Mouse (Mus musculus) gastrocnemius, postnatal 4 days (tissue): Measurements from ENCODE around the gene Fsd2. TPM values are rescaled to one million over a fixed set of nuclear protein-coding genes. Genes with fewer than 3 reads are reported as not detected.

Experiments used
- DNase-seq, 2 experiments: peaks; one replicate each; pipeline ENCODE4 v3.0.0; 2021 to 2022; ENCODE audit warnings: low spot score in 2 of 2, mixed read lengths in 2 of 2
- total RNA-seq, 2 experiments: library from RNA; stranded (reverse); gene quantifications; 2 replicates each; pipeline ENCODE4 v1.2.3; 2021

Fsd2 gene
- total RNA-seq, 2 experiments from 2014 or later = 152 to 158 TPM

DNA sequence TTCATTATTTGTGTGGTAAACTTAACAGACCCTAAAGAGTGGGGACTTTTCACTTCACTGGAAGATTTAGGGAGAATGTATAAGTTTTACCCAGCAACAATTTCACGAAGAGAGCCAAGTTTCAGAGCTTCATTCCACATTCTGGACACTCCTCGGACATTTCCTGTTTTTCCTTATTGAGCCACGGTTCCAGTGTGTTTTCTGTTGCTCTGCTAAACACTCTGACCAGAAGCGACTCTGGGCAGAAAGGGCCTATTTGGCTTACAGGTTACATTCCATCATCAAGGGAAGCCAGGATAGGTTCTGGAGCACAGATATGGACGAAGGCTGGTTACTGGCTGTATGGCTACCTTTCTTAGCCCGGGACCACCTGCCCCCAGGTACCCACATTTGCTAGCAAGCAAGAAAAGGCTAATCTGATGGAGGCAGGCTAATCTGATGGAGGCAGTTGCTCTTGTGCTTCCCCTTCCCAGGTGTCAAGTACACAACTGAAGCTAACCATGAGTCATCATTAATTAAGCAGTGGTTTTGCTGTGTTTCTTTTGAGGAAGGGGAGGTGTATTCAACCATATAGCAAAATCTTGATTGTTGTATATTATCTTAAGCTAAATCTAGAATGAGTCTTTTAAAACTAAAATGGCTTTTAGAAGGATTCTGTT is 6.0 kb upstream of the Fsd2 start:
- no peak for DNase-seq

DNA sequence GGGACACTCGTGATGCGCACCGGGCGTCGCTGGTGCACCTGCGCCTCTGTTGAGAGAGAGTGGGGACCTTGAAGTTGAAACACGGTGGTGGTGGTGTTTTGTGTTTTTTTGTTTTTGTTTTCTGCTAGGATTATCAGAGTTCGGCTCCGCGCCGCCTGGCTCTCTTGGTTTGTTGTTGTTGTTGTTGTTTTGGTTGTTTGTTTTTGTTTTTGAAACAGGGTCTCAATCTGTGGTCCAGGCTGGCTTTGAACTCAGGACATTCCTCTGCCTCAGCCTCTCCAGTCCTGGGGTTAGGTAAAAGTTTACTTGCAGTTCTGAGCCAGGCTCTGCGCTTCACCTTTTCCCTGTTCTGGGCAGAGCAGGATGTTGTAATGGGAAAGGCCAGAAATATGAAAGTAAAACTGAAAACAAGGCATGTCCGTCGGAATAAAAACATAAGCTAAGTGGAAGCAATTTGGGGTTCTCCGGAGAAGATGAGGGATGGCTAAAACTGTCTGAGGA is 5.2 kb upstream of the Fsd2 start:
- no peak for DNase-seq

DNA sequence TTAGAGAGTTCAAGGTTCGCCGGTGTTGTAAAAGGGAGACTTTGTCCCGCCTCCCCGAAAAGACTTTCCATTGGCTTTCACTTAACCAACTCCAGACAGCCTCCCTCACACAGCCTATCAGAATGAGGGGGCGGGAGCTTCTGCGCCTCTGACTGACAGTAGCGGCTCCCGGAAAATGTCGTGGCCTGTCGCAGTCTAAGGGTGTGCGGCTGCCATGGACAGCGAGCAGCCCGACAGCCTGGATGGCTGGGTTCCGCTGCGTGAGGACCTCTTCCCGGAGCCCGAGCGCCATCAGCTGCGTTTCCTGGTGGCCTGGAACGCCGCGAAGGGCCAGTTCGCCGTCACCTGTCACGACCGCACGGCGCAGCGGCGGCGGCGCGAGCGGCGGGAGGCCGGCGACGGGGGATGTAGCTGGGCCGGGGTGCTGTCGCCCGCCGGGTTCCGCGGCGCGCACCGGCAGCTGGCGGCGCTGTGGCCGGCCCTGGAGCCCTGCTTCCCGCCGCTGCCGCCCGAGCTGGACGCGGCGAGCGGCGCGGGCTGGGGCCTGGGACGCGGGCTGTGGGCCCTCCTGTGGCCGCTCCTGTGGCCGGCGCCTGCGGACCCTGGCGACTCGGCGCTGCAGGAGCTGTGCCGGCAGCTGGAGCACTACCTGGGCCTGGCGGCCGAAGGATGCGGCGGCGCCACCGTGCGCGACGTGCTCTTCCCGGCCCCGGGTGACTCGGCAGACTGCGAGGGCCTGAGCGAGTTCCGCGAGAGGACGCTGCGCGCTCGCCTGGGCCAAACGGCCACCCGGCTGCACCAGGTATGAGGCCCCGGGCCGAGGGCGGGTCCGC is 4.6 kb upstream of the Fsd2 start, which contains the start of gene Whamm:
Whamm (plus strand) TSS at position 159 of the 833 bp plus-strand sequence.
- DNase-seq = peak; percentile 69 to 88

DNA sequence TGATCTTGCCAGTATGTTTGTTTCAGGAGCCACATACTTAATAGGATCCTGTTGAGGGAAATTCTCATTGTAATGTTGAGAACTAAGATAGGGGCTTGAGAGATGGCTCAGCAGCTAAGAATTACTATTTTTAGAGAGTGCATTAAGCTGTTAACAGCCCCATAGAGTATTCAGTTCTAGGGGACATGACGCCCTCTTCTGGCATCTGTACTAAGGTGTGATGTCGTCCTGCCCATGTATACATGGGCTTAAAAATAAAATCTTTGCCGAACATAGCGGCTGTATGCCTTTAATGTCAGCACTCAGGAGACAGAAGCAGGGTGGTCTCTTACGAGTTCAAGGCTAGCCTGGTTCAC is 4.0 kb upstream of the Fsd2 start:
- DNase-seq = no peak

DNA sequence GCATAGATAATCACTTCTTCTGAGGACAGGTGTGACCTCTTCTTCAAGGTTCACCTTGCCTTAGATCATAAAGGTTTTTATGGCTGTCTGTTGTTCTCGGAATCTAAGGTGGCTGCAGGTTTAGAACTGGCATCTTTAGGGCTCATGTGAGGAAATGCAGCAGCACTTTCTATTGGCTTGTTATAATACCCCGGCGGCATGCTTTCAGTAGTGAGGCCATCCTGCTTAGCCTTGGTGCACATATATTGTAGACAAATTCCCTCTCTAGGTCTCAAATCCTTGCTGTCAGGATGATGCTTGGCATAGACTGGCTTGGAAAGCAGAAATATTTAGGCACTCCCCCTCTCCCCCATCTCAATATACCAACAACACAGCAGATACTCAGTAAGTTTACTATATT is 3.5 kb upstream of the Fsd2 start:
- DNase-seq = no peak

DNA sequence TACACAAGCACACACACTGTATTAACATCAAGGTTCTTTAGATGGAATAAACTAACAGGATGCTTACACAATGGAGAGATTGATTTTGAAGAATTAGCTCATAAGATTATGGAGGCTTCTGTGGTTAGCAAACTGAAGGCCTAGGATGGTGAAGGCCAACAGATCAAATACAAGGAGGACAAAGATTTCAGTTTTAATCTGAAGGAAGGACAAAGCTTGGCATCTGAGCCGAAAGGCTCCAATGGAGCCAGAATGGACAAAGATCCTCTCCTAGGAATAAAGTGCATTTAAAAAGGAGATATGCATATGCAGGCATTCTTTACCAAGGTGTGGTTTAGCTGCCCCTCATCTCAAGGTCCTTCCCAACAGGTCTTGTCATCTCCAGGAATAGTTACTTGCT is 3.1 kb upstream of the Fsd2 start:
- DNase-seq = no peak

DNA sequence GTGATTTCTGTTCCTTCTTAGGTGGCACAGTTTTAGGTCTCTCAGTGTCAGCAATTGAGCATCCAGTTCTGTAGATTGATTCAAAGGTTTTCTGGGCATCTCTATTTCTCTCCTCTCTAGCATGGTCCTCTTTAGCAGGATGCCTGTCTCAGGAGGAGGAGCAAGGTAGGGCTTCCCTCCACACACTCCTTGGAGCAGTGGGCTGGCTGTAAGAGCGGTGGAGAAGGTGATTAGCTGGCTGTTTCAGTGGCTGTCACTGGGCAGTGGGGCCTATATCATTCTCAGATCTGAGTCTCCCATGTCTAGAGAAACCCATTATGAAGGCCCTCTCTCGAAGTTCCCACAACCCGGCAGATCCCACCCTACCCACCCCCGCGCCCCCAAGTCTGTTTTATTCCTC is 652 bp upstream of the Fsd2 start:
- no peak for DNase-seq

DNA sequence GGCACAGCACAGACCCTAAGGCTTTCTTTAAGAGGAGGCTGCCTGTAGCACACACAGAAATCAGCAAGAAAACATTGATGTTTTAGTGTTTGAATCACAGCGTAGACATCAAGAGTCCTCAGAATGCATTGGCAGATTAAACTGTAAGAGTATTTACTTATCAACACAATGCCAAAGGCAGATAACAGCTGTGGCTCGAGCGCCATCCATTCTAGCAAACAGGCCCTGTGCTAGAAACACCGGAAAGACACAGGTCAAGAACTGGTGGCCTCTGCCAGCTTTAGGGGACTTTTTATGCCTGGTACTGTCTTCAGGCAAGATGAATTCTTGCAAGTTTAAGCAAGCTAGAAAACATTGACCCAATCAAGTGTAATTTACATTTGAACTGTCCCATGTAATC is 412 bp downstream of the Fsd2 start:
- DNase-seq = no peak

DNA sequence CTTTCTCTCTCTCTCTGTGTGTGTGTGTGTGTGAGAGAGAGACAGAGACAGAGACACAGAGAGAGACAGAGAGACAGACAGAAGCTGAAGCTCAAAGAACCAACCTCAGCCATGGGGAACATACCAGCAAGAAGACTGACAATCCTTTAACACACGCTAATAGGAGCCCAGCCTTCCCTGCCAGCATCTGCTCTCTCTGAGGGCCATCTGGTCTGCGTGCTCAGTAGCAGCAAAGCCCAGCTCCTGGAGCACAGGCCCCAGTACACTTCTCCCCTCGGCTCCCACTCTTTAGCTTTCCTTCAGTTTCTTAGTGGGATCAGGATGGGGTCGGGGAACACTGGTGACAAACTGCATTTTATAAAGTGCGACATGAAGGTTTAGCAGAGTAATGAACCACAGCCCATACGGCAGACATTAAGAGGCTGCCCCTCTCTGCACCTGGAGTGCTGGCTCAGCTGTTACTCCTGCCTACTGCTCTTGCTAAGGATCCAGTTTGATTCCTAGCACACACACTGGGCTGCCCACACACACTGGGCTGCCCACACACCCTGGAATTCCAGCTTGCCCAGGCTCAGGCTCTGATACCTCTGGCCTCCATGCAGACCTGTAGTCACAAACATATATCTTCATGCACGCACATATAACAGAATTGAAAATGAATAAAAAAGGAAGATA is 1.2 kb downstream of the Fsd2 start:
- no peak for DNase-seq

DNA sequence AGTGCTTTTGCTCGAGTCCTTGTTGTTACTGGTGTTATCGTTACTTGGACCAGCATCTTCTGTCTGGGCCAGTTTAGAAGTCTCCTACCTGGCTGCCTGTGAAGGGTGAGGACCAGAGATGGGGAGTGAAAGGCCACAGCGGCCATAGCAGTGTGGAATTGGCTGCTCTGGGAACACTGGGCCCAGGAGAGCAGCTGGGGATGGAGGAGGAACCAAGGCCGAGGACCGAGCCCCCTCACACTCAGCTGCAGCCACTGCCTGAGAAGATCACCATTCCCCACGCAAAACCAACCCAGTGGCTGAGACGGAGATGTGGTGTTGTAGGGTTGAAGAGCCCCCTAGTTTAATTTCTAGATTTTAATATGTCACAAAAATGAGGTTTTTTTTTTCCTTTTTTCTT is 2.0 kb downstream of the Fsd2 start:
- DNase-seq = no peak

DNA sequence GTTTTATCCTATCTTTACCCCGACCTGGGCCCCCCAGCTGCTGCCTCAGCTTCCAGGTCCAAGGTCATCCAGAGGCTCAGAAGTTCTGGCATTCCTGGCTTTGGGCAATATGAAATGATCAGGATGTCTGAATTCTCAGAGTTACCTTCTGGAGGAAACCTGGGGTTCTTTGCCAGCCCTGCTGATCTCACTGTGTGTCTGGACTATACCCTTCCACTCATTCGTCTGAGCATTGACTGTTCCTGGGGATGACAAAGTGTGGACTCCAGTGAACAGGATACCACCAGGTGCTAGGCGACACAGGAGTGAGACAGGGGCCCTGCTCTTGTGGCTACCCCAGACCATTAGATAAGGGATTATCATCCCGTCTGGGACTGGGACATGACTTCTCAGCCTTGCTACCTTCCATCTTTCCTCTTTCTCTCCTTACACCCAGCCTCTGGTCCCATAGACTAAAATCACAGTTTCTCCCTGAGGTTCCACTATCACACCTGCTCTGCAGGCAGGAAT is 3.2 kb downstream of the Fsd2 start:
- DNase-seq = no peak

DNA sequence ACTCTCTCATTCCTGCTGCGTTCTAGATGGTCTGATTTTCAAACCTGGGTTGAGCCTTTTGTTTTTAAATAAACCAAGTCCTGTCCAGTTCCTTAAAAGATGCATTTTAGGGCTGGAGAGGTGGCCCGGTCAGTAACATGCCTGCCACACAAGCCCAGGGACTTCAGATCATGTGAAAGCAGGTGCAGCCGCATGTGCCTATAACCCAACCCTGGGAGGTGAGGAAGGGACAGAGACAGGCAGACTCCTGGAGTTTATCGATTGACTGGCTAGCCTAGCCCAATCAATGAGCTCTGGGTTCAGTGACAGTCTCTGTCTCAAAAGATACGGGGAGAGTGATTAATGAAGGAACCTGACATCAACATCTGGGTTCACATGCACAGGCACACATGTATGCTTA is 5.5 kb downstream of the Fsd2 start:
- no peak for DNase-seq

DNA sequence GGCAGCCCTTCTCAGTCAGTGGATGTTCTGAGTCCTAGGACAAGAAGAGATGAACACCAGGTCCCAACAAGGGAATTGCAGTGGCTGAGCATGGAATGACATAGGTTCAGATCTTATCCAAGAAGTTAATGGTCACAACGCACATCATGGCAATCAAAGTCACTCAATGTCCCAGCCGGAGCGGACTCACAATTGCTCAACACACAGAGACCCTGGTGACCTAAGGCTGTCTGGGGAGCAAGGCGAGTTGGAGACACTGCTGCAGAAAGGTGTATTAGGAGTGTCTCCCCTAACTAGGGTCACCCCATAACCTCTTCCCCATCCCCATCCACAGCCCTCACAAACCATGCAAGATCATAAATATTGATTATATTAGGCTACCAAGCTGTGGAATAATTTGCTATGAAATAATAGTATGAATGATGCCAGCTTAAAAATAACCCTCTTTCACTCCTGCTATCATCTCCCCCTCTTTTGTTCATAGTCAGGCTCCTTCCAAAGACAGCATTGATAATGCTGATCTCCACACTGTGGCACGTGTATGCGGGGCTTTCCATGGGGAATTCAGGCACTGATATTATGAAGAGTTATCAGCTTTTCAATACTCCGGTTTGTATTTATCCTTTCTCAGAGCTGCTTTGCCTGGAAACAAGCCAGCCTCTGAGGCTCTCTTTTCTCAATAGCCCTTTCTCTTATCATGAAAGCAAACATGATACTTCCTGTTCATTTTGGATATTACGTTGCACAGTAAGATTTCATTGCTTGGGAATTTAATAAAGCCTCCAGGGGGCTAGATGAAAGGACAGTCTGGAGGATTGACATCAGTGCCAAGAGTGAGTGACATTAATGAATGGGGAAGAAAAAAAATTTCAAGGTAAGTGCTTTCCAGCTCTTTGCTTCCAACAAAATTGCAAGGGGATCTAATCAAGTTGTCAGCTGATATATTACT is 6.4 kb downstream of the Fsd2 start:
- no peak for DNase-seq

DNA sequence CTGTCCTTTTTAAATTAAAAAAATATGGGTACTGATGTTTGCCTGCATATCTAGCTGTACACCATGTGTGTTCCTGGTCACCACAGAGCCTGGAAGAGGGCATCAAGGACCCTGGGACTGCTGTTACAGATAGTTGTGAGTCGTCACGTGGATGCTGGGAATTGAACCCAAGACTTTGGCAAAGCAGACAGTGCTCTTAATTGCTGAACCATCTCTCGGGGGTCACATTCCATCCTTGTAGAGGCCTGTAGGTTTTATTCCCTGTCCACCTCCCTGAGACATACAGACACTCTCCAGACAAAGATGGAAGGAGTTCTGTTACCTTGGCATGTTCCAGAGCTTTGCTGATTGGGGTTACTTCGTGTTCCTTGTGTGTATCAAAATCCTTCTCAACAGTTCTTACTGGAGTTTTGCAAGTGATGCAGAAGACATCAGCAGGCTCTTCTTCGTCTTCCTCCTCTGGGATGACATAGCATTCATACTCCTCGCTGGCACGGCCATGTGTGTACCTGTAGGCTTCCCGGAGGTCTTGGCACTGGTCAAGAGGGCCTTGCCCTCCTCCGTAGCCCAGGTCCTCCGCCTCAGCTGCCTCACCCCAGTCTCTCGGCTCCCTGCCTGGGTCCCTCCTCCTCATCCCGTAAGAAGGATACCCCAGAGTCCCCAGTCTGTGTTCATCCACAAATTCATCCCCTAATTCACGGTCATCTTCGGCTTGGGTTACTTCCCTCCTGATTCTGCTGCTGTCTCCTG is 7.3 kb downstream of the Fsd2 start:
- no peak for DNase-seq

DNA sequence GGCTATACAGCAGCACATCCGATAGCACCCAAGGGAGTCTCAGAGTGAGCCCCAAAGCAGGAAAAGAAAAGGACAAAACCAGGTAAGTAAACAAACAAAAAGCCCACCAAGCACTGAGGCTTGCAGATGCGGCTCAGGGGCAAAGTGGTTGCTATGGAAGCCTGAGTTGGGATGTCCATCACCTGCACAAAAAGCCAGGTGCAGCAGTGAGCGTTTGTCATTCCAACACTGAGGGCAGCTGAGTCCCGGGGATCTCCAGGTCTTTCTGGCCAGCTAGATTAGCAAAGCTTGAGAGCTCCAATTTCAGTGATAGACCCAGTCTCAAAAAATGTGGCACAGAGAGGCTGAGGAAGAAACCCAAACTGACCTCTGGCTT is 8.8 kb downstream of the Fsd2 start:
- DNase-seq = no peak

DNA sequence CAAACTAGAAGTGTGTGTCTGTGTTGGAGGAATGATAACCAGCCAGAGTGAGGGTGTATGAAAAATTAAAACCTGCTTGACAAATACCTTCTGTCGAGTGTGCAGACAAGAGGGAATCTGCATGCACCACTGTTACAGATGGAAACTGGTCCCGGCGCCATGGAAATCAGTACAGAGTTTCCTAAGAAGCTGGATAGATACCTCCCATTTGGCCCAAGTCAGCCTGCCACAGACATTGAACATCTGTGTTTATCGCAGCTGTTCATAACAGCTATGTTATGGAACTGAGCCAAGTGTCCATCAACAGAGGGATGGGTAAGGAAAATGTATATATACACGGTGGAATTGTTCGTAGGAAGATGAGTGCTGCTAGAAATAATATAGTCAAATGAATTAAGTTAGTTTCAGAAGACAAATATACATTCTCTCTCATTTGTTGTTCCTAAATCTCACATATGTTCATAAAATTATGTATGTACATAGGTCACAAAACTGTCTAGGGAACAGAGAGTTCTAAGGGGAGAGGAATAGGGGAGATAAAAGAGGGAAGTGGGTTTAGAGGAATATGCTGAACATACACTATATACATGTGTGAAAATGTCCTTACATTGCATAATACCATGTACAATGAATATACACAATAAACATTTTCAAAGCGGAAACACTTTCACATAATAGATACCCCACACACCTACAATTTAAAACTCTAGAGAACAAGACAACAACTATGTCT is 9.3 kb downstream of the Fsd2 start:
- no peak for DNase-seq

DNA sequence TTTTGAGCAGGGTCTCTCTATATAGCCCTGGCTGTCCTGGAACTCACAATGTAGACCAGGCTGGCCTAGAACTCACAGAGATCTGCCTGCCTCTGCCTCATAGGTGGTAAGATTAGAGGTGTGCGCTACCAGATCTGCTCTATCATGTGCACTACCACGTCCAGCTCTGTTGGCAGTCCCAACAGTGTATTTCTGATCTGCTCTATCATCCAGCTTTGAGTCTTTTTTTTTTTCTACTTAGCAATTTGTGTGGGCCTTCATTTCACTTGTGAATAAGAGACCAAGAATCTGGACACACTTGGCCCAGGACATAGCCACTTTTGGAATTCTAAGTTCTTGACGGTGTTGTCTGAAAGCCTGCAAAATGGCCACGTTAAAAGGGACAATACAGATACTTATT is 9.9 kb downstream of the Fsd2 start:
- no peak for DNase-seq

DNA sequence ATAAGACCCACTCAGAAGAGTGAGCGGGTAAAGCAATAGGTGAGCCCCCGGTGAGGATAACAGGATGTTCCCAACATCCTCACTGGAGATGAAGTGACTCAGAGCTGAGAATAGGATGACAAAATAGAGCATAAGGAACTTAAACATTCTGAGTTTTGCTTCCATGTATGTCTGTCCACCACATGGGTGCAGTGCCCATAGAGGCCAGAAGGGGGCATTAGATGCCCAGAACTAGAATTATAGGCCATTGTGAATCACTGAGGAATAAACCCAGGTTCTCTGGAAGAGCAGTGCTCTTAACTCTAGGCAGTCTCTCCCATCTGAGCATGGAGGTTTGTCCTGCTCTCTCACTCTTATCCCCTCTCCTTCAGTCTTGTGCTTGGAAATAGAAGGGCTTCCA is 12.4 kb downstream of the Fsd2 start:
- no peak for DNase-seq

DNA sequence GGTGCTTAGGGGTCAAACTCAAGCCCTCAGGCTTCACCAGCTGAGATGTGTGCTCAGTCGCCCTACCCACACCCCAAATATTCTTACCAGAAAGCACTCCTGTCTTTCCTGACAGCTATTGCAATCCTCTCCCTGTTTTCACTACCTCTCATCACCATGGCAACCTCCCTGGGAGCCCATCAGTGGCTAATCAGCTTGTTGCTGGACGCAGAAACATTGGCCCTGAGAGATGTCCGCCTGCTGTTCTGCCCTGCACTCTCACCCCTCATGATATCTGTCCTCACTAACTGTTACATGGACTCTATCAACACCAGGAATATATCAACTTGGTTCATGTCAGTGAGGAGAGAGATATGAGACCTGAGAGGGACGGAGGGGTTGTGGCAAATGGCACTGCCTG is 13.2 kb downstream of the Fsd2 start:
- DNase-seq = no peak
